Mouse (Mus musculus) megakaryocyte, embryonic 14.5 days (primary cell): ENCODE measurements around the gene Wdr5.

Source experiments
- FLI1 ChIP-seq: IDR thresholded peaks from 2 replicates; pipeline ENCODE4 v1.6.1; 2012; ENCODE audit warnings: low read length, inconsistent platforms, mixed read lengths
- GATA1 ChIP-seq: IDR thresholded peaks from 3 replicates; pipeline ENCODE4 v1.6.1; 2012; ENCODE audit warnings: mixed read lengths, low read length, inconsistent platforms, borderline replicate concordance

DNA sequence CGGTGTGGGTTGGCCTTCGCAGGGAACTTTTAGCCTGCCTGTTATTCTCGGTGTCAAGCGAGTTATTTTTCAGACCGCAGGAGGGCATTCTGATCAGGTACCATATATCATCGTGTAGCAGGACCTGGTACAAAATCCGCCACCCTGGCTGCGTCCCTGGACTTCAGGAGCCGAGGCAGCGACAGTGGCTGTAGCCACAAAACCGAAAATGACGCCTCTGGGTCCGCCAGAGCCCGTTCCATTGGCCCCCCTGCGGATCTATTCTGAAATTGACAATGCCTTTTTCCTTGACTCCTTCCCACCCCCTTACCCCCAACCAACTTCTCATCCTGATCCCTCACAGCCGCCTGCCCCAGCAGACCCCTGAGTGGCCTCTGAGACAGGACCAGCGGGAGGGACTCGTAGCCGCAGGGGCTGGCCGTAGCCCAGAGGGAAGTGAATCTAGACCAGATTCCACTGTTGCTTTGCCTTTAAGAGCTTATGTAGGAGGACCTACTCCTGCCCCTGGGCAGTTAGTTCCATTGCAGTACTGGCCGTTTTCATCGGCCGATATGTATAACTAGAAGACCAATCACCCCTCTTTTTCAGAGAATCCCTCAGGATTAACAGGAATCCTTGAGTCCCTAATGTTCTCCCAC lies 18.4 kb upstream of the Wdr5 start:
- TF ChIP-seq GATA1 (no peak), FLI1 (no peak)
